Mouse (Mus musculus) liver, embryonic 11.5 days (tissue): ENCODE measurements around the gene Caps2. TPM values are rescaled to one million over a fixed set of nuclear protein-coding genes. Genes with fewer than 3 reads are reported as not detected.

Experiments
- polyA plus RNA-seq: library from polyadenylated mRNA; unstranded; fragments of >200 nt; fragmentation: Nextera tagmentation; extraction: Ambion mirVana; gene quantifications from 2 replicates; pipeline ENCODE4 v1.2.1, GENCODE M21; 2014

Gene Caps2
- polyA plus RNA-seq, 1 experiment from 2014 or later = not detected

Other genes with a start within 250 kb of the Caps2 start
- gene Krr1, start 191.0 kb upstream of the Caps2 start, polyA plus RNA-seq = 56.5 and 57.6 TPM in 2 replicates
- gene Glipr1, start 161.0 kb upstream of the Caps2 start, polyA plus RNA-seq = 7.8 and 9.8 TPM in 2 replicates
- gene Glipr1l1, start 103.4 kb upstream of the Caps2 start, polyA plus RNA-seq = not detected in 2 replicates
- gene Glipr1l2, start 80.3 kb upstream of the Caps2 start, polyA plus RNA-seq = not detected in 2 replicates
- gene Glipr1l3, start 3.3 kb upstream of the Caps2 start, polyA plus RNA-seq = not detected in 2 replicates
- gene Kcnc2, start 107.5 kb downstream of the Caps2 start, polyA plus RNA-seq = 0.08 and 0.21 TPM in 2 replicates